Mouse (Mus musculus) induced T-regulatory cell, adult 2 months (primary cell): ENCODE data around the gene Ephb1.

ENCODE experiments used
- DNase-seq: peaks from one replicate; pipeline ENCODE4 v3.0.0-alpha.2; 2012; ENCODE audit warnings: low read depth

The Ephb1 gene

DNA sequence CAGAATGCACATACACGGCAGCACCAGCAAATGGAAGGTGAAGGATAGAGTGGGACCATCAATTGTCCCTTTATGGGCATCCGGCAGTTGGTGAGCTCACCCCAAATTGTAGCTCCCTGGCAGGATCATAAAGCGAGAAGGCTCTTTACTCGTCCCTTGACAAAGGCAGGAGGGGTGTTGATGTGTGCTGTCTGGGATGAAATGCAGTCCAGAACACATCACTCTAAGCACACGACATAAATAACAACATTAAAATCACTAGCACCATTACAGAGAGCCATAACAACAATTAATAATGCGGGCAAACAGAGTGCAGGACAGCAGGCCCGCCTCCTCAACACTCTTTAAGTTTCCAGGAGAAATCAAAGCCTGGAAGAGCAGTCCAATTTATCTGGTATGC, 372.1 kb downstream of the Ephb1 start:
- DNase-seq = no peak

DNA sequence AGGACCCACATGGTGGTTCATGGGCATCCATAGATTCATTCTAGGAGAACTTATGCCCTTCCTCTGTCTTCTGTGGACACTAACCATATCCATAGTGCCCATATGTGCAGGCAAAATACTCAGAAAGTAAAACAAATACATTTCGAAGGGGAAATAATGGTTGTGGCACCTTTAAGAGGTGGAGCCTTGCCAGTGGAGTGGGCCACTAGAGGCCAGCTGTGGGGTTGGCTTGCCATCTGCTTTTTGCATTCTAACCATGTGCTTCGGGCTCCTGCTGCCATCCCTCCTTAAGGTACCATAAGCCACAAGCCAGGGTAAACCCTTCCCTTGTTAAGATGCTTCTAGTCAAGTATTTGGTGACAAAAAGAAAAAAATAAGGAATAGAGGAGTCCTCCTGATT, 373.3 kb downstream of the Ephb1 start:
- no peak for DNase-seq

DNA sequence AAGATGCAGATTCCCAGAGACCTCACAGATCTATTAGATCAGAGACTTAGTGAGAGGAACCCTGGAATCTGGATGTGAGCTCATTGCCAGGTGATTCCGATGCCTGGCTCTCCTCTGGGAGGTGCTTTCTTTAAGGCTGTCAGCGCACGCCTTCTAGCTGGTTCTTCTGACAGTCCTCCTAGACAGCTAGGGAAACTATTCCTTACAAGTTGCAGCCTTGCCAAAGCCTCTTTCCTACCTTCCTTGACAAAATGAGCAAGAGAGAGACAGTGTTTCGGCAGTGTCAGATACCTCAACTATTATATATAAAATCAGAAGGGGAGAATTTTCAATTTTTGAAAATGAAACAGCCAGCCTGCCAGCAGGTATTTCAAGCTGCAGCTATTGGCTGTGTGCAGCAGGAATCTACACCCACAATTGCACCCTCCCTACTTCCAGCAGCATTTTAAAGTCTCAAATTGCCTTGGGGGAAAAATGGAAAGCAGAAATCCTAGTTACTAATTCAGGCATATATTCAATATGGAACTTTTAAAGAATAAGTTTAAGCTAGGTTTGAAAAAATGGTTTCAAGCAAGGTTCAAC, 377.5 kb downstream of the Ephb1 start:
- no peak for DNase-seq

DNA sequence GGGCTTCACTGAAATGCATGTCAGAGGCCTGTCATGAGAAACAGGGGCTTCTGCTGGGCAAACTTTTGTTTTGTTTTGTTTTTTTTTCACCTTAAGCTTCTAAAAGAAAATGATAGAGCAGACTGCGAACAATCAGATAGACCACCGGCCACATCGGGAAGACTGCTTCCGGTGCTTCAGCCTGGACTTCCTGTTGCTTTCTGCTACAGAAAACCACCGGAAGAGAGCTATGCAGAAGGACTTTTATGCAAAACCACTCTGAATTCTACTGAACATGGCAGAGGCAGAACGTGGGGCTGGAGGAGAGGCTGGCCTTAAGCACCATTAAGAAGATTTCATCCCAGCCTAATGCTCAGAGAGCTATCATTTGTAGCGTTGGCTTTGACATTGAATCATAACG, 382.2 kb downstream of the Ephb1 start:
- DNase-seq = peak; percentile 9

DNA sequence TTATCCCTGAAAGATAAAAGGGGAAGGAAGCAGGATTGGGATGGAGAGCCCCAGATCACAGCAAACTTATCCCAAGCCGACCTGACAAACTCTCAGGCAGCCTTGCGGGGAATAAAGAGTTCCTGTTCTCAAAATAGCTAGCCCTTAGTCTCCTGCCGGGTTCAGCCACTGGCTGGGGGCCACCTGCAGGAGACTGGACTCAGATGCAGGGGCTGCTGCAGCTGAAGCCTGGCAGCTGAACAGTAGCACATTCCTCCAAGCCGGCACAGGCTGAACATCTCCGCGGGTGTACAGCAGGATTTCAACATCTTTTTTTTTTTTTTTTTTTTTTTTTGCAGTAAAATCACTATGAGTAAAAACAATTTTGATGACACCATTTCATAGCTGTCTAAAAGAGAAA, 382.7 kb downstream of the Ephb1 start:
- no peak for DNase-seq

DNA sequence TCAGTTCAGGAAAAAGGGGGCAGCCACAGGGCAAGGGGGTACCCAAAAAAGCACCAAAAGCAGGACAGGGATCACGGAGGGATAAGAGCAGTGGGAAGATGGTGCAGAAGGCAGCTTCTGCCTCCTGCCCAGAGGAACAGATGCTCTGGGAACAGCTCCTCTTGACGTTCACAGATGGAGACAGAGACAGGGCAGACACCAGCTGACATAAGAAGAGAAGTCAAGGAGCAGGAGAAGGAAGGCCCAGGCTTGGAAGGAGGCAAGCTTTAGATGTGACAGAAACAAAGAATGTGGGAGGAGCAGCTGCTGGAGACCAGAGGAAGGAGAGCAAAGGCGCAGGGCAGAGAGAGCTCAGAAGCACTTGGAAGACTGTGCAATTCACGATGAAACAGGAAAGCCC, 398.3 kb downstream of the Ephb1 start:
- no peak for DNase-seq

DNA sequence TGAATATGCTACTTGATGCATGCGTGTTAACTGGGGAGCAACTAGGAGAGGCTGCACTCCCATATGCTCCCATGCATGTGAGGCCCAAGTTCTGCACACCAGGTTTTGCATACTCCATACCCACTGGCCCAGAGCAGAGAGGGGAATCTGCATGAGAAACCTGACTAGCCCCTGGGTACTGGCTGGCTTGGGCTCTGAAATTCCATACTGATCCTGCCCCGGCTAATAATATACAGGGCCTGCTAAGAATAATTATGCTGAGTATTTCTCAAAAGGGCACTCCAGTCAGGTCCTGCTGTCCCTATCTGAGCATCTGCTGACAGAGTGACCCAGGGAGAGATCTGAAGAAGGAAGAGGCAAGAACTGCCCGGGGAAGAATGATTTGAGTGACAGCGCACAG, 400.0 kb downstream of the Ephb1 start:
- no peak for DNase-seq

DNA sequence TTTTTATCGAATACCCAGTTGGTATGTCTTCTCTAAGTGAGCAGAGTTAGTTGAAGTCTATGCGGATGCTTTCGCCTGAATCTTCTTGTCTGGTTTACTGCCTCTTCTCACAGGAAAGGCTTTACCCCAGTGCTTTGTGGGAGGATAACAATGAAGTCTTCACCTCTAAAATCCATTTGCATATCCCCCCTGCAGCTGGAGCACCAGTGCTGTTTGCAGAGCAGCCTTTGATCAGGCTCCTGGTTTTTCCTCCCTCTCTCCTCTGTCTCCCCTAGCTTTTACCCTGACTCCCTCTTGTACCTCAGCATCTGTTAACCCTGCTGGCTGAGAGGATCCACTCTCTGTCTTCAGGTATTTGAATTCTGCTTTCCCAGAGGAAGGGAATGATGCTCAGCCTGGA, 404.4 kb downstream of the Ephb1 start:
- DNase-seq = no peak

DNA sequence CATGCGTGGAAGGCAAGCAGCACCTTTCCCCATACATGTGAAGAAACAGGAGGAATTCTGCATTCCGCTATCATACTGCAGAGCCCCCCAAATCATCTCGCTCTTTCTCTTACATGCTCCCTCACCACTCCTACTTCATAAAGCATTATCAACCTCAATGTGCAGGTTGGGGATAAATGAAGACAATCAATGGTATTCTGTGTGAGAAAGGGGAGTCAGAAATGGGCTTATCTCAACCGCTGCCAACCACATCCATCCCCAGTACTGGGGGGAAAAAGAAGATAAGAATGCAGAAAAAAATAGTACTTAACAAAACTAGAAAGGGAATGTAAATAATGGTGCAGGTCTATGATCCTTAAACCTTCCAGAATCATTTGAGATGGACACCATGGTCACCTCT, 408.7 kb downstream of the Ephb1 start:
- no peak for DNase-seq

DNA sequence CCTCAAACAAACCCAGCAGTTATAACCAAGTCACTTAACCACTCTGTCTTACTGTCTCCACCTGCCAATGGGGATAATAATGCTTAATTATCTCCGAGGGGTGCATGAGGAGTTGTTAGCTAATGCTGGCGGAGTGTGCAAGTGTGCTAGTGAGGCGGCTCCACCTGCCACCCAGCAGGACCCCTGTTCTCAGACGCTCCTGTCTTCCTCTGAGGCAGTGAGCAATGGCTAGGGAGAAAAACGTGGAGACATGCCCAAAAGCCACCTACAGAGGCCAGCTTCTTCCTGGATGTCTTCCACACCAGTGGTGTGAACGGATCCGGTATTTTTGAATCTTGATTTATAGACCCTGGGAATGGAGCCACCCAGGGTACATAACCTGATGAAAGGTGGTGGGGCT, 409.2 kb downstream of the Ephb1 start:
- DNase-seq = no peak

DNA sequence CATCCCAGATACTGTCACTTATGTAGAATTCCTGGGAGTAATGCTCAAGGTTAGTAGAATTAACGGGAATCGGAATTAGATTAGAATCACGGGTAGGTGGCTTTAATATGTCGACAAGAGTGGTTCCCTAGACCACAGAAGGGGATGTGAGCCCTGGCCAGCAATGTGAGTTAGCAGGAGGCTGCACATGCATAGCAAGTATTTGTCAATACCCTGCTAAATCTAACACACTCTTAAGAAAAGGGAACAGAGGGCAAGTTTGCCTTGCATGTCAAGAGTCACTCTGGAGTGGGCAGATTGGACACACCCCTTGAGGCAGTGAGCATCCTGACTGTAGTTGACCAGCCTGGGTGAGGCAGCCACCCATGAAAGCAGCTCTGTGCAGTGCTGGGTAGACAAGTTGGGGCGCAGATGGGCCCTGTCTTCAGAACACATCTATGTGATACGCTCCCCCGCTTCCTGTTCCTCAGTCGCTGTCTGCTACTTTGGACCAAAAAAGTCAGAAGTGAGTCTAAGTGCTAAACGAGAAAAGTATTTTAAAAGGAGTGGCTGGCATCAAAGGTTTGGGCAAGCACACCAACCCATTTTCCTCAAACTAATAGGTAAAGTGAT, 412.3 kb downstream of the Ephb1 start:
- no peak for DNase-seq

DNA sequence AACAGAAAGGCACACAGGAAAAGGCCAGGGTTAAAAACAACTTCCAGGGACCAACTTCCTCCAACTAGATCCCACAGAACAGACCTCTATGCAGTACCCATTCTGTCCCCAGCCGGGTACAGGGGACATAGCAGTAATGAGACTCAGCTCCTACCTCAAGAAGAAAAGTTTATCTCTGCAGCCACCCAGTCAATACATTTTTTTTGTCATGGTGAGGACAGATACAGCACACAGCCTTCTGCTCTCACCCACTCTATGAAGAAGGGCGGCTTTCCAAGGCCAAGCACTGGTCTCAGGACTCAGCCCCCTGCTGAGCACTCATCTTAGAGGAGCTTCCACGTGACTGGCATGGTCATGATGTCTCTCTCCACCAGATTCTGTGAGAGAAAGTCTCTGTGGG, 414.3 kb downstream of the Ephb1 start:
- DNase-seq = no peak

DNA sequence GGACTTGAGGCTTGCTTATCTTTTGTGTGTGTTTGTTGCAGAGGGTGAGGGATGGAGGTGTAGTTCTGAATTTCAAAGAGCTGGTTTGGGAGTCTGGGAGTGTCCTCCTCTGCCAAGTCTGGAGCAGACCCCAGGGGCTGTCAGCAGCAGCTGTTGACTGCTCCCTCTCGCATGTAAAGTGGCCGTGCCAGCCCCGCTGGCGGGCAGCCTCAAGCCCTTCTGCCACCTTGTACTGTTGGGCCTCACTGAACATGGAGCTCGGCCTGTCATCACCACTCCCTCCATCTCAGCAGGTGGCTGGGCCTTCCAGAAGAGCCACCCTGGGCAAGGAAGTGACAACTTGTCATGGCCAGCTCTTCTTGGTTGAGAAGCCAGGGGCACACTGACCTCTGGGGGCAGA, 415.5 kb downstream of the Ephb1 start:
- no peak for DNase-seq

DNA sequence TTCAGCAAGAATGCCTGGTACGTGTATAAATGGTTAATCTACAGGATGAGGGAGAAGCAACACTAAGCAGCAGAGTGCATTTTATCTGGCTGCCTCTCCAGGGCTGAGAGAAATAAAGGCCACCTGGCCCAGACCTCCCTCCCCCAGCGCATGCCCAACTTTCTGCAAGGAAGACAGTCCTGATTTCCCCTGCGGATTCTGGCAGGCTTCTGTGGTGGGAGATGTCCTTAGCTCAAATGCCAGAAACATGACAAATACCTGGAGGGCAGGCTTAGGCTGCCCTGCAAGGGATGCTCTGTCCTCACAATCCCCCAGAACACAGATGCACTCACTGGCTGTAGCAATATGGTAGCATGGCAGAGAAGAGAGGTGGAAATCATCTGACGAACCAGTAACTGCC, 416.4 kb downstream of the Ephb1 start:
- no peak for DNase-seq

DNA sequence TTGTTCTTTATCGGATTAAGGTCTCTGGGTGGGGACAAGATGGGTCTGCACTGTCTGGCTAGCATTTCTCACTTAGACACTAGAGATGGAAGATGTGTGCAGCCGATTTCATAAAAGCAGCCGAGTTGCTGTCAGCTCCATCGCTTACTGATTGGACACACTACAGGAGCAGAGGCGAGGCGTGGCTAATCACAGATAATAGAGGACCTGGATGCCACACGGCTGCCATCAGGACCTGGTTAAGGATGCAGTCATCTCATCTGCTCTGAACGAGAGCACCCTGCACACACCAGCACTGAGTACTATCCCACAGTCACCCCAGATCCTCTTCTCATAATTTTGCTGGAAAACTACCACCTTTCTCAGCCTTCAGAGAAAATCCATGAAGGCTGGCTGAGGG, 419.6 kb downstream of the Ephb1 start:
- DNase-seq = no peak

DNA sequence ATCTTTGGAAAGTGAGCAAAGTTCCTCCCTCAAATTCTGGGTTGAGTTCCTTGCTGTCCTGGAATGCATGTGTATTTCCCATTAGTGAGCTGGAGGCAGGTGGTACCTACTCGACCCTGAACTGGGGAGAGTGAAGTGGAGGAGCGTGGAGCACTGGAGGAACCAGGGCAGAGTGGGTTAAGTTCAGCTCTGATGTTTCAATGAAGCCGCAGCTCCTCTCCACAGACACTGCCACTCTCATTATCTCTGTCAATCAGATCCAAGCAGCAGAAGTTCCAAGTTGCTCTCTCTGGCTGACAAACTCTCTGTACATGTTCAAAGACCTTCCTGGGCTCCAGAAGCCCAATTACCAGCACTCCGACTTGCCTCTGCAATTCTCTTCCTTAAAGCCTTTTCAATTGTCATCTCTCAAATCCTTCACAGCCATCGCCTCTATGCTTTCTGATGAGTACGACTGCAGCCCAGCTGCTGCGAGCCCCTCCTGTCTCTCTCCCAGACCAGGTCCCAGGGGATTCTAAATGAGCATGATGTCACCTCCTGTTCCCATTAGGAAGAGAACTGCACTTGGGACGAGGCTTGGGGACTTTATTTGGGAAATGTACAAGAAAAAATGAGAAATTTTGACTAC, 420.4 kb downstream of the Ephb1 start:
- no peak for DNase-seq

DNA sequence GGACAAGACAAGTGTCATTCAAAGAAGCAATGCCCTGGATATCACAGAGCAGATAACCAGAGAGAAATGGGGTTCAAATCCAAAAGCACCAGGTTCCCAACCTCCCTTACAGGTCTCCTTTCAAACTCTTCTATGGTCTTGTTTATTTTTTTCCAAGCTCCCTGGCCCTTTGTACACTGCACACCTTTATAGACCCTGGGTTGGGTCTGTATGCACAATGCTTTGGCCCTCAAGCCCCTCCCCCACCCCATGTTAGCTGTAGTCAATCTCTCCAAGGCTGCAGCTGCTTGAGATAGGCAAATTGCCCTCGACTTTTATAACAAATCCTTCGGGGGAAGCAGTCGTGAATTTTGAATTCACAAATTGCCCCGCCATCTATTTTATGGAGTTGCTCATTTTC, 429.7 kb downstream of the Ephb1 start:
- DNase-seq = no peak

DNA sequence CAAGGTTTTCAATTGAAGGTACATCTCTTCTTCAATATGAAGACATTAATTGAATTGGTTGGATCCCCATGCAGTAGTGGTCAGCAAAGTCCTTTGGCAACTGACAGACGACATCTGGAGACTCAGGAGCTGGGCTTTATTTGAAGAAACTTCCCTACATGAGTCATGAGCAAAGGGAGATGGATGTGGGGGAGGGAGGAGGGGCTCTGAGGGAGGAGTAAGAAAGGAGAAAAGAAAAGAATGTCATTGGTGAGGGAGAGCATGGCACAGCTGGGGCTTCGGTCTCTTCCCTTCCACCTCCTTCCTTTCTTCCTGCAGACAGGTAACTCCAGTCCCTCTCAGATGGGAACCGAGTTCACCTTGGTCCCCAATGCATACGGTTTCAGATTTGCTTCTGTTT, 431.6 kb downstream of the Ephb1 start:
- no peak for DNase-seq

DNA sequence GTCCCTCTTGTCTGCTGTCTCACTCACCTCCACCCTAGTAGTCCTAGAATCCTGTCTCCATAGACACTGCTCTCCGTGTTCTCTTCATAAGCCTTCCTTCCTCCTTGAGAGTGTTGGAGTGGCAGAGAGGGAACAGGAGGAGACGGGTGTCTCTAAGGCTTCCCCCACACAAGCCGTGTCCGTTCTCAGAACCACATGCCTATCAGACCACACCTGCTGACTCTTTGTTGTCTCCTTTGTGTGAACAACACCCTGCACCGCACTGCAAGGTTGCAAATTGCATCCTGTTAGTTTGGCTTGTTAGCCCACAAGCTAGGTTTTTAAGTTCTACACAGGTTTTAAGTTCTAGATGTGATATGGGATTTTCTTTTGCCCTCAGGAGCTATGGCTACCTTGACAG, 435.2 kb downstream of the Ephb1 start:
- DNase-seq = no peak

DNA sequence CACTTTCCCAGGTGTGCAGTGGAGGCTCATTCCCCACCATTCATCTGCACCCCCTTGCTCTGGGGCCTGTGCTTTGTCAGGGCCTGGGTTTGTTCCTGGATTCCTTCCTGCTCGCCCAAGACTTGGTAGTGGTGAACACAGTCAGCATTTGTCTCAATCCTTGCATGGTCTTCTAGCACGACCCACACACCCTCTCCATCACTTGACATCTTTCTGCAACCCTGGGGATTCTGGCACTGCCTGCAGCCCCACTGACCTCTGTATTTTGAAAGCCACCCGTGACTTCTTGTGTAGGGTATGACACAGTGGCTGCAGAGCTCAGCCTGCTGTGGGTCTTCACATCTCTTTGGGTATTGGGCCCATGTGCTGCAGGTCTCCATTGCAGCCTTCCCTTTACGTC, 435.7 kb downstream of the Ephb1 start:
- no peak for DNase-seq

DNA sequence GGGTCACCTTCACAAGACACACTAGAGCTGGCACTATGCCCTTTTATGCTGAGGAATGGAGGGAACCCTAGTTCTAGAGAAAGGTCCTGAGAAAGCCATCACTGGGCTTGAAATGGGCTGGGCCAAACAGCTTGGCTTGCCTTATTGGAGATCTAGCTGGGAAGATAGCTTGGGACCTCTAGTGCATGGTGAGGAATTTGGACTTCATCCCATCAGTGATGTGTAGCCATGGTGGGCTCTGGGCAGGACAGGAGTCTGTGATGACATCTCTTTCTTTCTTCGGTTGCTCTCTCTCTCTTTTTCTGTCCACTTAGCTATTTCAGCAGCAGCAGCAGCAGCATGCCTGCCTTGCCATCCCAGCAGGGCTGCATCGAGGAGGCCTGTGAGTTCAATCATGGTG, 439.4 kb downstream of the Ephb1 start:
- DNase-seq = no peak

DNA sequence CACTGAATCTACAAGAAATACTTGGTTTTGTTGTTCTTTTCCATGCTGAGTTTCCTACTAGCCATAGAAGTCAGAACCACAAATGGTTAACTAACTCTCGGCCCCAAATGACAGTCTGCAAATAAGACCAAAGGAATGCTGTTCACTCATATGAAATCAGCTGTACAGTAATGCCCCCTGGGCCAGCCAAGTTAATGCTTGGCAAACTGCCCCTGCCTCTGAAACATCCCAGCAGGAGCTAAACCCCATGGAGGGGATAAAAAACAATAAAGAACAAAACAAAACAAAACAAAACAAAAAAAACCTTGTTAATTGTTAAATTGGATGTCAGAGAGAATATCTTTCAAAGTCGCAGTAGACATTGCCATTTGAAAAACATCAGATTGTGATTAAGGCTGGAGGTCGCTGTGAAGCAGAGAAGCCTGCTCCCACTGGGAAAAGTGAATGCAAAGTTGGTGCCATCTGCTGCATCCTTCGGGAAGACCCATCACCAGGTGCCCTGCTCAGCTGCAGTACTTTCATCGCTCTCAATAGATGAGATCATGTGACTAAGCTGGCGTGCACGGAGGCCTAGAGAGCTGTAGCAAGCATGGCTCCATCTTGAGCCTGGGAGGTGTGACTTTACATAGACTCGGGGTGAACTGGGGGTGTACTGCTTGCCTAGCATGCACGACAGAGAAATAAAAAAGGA, 443.2 kb downstream of the Ephb1 start:
- DNase-seq = no peak

DNA sequence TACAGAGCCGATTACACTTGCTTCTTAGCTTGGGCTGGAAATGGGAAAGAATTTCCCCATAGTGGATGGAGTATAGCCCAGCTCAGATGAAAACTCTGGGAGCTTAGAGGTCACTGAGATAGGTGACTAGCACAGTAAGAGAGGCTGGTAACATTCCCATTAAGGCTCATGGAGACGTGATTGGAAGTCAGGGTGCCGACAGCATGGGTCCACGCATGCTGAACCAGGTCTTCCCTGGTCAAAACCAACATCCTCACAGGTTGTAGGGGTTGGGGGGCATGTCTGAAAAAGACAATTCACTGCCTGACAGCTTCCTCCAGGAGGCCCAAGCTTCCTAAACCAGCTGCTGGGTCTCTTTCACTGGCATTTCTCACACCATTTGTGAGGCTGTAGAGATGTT, 445.0 kb downstream of the Ephb1 start:
- DNase-seq = no peak

DNA sequence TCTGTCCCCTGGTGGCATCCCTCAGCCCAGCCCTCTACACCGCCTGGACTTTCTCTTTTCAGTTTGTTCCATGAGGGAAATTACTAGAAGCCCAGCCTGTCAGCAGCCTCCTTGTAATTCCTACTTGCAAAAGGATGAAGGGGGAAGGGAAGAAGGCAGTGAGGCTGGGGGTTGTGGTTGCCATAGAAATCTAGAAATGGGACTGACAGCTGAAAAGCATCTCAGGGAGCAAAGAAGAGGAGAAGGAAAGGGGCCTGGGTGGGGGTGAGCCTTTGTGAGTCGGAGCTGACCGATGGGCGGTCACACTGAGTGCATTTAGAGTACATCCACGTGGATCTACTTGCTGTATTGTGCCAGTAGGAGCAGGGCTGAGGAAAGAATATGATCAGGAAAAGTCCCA, 445.6 kb downstream of the Ephb1 start:
- DNase-seq = no peak
